Comparison of ENCODE assay signal across 8 mouse cellular contexts in genomic region chr19:46504085-46504552, GRCm38 (mm10). TPM values are rescaled to one million over a fixed set of nuclear protein-coding genes. Genes with fewer than 3 reads are reported as not detected.
DNase-seq lines count a peak whose midpoint lies in the region; ATAC-seq lines count a peak whose summit lies in the region.

No protein-coding gene starts in this region.

- DNase-seq in urinary bladder, postnatal 25 days (ENCODE audit: low spot score) = peak; percentile 50
- no peak for DNase-seq in urinary bladder, postnatal 10 days (ENCODE audit: low spot score)
- peak; percentile 73 for DNase-seq in kidney, postnatal 10 days
- DNase-seq in lung, postnatal 36 days = peak; percentile 86
- no peak for DNase-seq in adrenal gland, postnatal 14 days

- H3K36me3 ChIP-seq in embryonic facial prominence, embryonic 15.5 days = peaks cover 17% of the 10 kb centered on the region
- H3K36me3 ChIP-seq in heart, embryonic 16.5 days (ENCODE audit: control insufficient read depth, insufficient read depth) = peaks cover 14% of the 10 kb centered on the region
- no peaks in the 10 kb centered on the region for H3K36me3 ChIP-seq in stomach, embryonic 16.5 days (ENCODE audit: control insufficient read depth, insufficient read depth, low read length)

- peaks cover 62% of the 10 kb centered on the region for H3K4me1 ChIP-seq in embryonic facial prominence, embryonic 15.5 days
- peaks cover 49% of the 10 kb centered on the region for H3K4me1 ChIP-seq in heart, embryonic 16.5 days (ENCODE audit: control insufficient read depth, insufficient read depth, low read length)
- H3K4me1 ChIP-seq in stomach, embryonic 16.5 days (ENCODE audit: control insufficient read depth, insufficient read depth, low read length) = peaks cover 46% of the 10 kb centered on the region

- H3K9ac ChIP-seq in embryonic facial prominence, embryonic 15.5 days = peak overlapping the region; percentile 84
- peak overlapping the region; percentile 99 for H3K9ac ChIP-seq in heart, embryonic 16.5 days (ENCODE audit: low read length)
- peak overlapping the region; percentile 99 for H3K9ac ChIP-seq in stomach, embryonic 16.5 days (ENCODE audit: low read length)

- WGBS in embryonic facial prominence, embryonic 15.5 days = 1% methylated on average over 4 of the region's 4 CpGs
- WGBS in heart, embryonic 16.5 days = 5% methylated on average over 4 of the region's 4 CpGs
- whole genome bisulfite sequencing in stomach, embryonic 16.5 days = 7% methylated on average over 4 of the region's 4 CpGs

- H3K4me2 ChIP-seq in embryonic facial prominence, embryonic 15.5 days (replicated peaks) = peak overlapping the region; percentile 94
- H3K4me2 ChIP-seq in heart, embryonic 16.5 days (ENCODE audit: low read depth, low read length) = peak overlapping the region; percentile 95
- H3K4me2 ChIP-seq in stomach, embryonic 16.5 days (ENCODE audit: low read depth, low read length) = peak overlapping the region; percentile 93

- ATAC-seq in embryonic facial prominence, embryonic 15.5 days (ENCODE audit: insufficient number of reproducible peaks, low FRiP score, low TSS enrichment, low read depth) = peak; percentile 7; the same call in 1 of the 2 replicates
- no peak for ATAC-seq in heart, embryonic 16.5 days (replicated peaks; ENCODE audit: extremely low read depth, insufficient read depth, low FRiP score)
- peak; percentile 34; the same call in 1 of the 2 replicates for ATAC-seq in stomach, embryonic 16.5 days (ENCODE audit: insufficient read depth, low FRiP score)

- peak overlapping the region; percentile 87 for H3K4me3 ChIP-seq in embryonic facial prominence, embryonic 15.5 days (replicated peaks)
- peak overlapping the region; percentile 95 for H3K4me3 ChIP-seq in heart, embryonic 16.5 days (ENCODE audit: low read length)
- H3K4me3 ChIP-seq in stomach, embryonic 16.5 days (replicated peaks; ENCODE audit: low read length) = peak overlapping the region; percentile 94

- H3K9me3 ChIP-seq in embryonic facial prominence, embryonic 15.5 days (replicated peaks) = no peaks in the 10 kb centered on the region
- no peaks in the 10 kb centered on the region for H3K9me3 ChIP-seq in heart, embryonic 16.5 days (replicated peaks; ENCODE audit: control insufficient read depth, low read length)
- H3K9me3 ChIP-seq in stomach, embryonic 16.5 days (replicated peaks; ENCODE audit: control insufficient read depth, low read length) = no peaks in the 10 kb centered on the region

- no peaks in the 10 kb centered on the region for H3K27me3 ChIP-seq in embryonic facial prominence, embryonic 15.5 days
- H3K27me3 ChIP-seq in heart, embryonic 16.5 days (ENCODE audit: control insufficient read depth, insufficient read depth, low read length) = no peaks in the 10 kb centered on the region
- no peaks in the 10 kb centered on the region for H3K27me3 ChIP-seq in stomach, embryonic 16.5 days (ENCODE audit: control insufficient read depth, insufficient read depth, low read length)

- peak overlapping the region; percentile 98 for H3K27ac ChIP-seq in embryonic facial prominence, embryonic 15.5 days (replicated peaks)
- H3K27ac ChIP-seq in heart, embryonic 16.5 days (ENCODE audit: low read length) = peak overlapping the region; percentile 99
- peak overlapping the region; percentile 100 for H3K27ac ChIP-seq in stomach, embryonic 16.5 days (ENCODE audit: low read length)

RNA-seq across cellular contexts. Expression of gene Trim8, which starts 2.6 kb away (rescaled TPM):
- polyA plus RNA-seq in embryonic facial prominence, embryonic 15.5 days (2015; fragmentation: Nextera tagmentation; extraction: Ambion mirVana) = 20.7 and 21.7 TPM in 2 replicates
- 17.0 and 19.4 TPM in 2 replicates for polyA plus RNA-seq in heart, embryonic 16.5 days (2015; fragmentation: Nextera tagmentation; extraction: Ambion mirVana)
- 11.8 and 16.2 TPM in 2 replicates for polyA plus RNA-seq in stomach, embryonic 16.5 days (2015; fragmentation: Nextera tagmentation; extraction: Ambion mirVana)
- 39.3 and 44.9 TPM in 2 replicates for total RNA-seq in adrenal gland, postnatal 14 days (2021)

Comparison
In these comparisons a context has a peak if more than half of its experiments do, and no peak if none do; other contexts are left out.
1. DNase-seq: peak in urinary bladder, postnatal 25 days (single experiment), kidney, postnatal 10 days (single experiment) and lung, postnatal 36 days (single experiment); none in urinary bladder, postnatal 10 days (single experiment) and adrenal gland, postnatal 14 days (single experiment).
2. Peak in every context shown above with its lines, with median percentiles within 50 percentile points of each other: H3K27ac ChIP-seq, H3K4me2 ChIP-seq, H3K4me3 ChIP-seq and H3K9ac ChIP-seq.